Mouse (Mus musculus): ENCODE measurements around the gene Psmb11.
A peak's percentile ranks its signal among the peaks of the same experiment; 100 is the strongest.
"Not testable (repeated sequence)": the region's sequence is repeated elsewhere in the genome, so short reads cannot be mapped to it uniquely, and the experiment has no call there.

The Psmb11 gene

DNA sequence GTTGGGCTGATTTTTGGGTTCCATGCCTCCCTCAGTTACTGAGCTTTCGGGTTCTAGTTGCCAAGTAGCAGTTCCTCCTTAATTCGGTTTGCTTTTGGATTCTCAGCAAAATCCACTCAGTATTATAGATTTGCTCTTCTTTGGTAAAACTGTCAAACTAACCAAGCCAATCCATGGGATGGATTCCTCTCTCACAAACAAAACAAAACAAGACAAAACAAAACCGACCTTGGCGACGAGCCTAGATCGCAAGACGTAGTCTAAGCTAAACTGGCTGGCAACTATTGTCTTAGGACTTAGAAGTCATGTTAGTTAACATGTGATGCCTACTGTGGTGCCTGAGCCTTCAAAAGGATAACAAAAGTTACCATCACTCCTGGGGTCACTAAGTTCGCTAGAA is 17.5 kb upstream of the Psmb11 start:
- no peak for DNase-seq

GRCm38 (mm10) chr14:54605752-54606321 is 15.4 kb upstream of the Psmb11 start, which contains the start of gene 4931414P19Rik:
TSS of gene 4931414P19Rik (minus strand) at chr14:54605993.
- peak; percentile 83 to 88 for DNase-seq

- DNase-seq = no peak
Measured at GRCm38 (mm10) chr14:54607226-54607625, 14.0 kb upstream of the Psmb11 start.

DNA sequence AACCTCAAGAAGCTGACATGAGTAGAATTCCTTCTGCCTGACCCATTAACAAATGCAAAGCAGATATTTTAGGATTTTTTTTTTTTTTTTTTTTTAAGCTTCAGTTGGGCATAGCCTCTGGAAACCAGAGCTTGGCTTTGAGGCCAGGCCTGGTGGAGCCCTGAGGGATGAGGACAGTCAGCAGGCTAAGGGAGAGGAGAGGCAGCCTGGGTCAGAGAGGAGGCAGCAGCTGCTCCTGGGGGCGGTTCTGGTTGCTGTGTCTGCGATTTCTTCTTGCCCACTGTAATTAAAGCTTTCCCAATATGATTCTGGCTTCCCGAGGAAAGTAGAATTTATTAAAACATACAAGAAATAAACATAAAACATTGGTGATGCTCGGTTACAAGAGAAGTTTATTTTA is 12.0 kb upstream of the Psmb11 start:
- DNase-seq = no peak

DNA sequence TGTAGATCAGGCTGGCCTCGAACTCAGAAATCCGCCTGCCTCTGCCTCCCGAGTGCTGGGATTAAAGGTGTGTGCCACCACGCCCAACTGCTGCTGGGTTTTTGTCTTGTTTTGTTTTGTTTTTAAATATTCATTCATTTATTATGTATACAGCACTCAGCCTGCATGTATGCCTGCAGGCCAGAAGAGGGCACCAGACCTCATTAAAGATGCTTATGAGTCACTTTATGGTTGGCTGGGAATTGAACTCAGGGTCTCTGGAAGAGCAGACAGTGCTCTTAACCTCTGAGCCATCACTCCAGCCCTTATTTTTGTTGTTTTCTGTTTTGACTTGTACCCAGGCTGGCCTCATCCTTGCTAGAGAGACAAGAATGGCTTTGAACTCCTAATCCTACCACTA is 11.3 kb upstream of the Psmb11 start:
- DNase-seq = no peak

DNA sequence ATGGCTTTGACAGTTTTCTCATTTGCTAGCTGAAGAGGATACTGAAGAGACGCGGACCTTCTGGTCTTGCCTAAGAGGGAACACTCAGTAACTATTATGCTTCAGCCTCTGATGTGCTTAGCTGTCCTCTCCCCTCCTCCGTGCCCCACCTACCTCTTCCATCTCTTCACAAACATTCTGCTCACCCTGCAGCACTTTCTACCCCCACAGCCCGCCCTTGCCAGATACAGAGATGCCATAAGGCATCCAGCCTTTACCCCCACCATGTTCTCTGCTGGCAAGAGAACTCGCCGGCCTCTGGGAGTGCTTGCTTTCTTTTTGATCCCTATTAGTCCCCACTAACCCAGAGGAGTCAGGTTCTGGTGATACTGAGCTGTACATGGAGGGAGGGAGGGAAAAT is 10.6 kb upstream of the Psmb11 start:
- no peak for DNase-seq

GRCm38 (mm10) chr14:54614130-54614529 is 7.1 kb upstream of the Psmb11 start:
- DNase-seq = not testable (repeated sequence)

DNA sequence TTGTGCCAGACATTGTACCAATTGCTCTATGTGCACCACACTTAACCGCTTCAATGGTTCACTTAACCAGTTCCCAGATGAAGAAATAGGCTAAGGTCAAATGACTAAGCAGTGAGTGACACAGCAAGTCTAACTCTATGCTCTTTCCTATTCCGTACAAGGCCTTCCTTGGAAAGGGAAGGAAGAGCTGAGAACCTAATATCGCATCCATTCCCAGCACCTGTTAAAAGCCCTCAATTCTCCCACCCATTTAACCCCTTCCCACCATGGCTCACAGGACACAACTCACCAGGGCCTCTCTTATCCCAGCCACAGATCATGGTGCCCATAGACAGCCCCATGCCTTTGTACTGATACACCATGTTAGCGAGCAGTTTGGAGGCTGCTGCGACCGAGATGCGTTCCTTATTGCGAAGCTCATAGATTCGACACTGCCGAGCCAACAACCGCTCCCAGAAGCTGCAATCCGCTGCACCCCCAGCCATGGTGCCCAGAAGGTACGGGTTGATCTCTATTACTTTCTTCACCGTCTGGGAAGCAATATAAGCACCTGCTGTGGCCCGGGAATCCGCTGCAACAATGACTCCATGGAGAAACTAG is 4.9 kb upstream of the Psmb11 start:
- DNase-seq = no peak

- DNase-seq = no peak
Measured at GRCm38 (mm10) chr14:54617152-54617896, 3.9 kb upstream of the Psmb11 start.

DNA sequence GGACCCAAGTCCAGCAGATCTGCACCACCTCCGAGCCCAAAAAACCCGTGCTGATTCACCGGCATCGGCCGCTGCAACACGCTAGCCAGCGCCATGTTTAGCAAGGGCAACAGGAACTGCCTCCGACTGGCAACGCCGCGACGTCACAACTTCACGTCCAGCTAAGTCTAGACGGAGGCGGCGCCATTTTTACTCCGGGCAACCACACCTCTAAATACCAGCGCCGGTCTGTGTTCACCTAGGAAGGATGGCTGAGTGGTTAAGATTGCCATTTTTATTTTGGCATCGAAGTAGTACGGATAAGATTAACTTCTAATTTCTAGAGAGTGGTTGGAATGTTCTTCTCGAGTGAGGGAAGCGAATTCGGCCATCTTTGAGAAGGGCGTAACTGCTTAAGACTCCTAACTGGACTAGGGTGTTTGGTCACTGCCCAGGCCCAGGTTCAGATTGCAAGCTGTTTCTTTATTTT is 3.3 kb upstream of the Psmb11 start, which contains the start of gene Psmb5:
Gene Psmb5, minus strand, starts transcription at position 126 of the 469 bp plus-strand sequence.
- DNase-seq = peak; percentile 89 to 90

GRCm38 (mm10) chr14:54623334-54623733 is 2.1 kb downstream of the Psmb11 start:
- DNase-seq = no peak

DNA sequence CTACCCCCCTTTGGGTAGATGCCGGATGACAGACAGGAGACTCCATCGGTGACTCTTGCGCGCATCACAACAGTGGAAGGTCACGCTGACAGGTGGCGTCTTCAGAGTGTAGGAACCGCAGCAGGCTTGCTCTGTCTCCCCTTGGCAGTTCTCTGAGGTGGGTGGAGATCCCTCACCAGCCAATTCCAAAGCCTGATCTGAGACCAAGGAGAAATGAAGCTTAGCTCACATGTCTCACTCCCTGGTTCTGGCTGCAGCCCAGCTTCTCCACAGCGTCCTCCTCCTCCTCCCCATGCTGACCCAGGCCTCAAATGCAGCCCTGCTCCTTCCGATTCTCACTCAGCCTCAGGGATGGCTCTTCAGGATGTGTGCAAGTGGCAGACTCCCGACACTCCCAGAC is 3.7 kb downstream of the Psmb11 start:
- no peak for DNase-seq

DNA sequence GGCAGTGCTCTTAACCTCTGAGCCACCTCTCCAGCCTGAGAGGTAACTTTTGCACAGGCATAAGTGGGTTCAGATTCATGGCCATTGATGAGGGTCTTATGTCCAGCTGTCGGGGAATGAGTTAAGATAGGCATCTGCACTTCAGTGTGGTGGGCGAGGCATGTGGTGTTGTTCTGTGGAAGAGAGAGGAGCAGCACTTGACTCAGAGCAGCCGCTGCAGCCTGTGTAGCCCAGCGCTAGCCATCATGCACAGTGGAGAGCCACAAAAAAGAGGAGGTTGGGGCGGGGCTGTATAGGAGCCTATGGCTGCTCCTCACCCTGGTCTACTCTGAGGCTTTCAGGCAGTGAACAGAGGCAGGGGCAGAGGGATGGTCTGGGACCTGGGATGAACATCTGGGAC is 6.9 kb downstream of the Psmb11 start:
- no peak for DNase-seq

DNA sequence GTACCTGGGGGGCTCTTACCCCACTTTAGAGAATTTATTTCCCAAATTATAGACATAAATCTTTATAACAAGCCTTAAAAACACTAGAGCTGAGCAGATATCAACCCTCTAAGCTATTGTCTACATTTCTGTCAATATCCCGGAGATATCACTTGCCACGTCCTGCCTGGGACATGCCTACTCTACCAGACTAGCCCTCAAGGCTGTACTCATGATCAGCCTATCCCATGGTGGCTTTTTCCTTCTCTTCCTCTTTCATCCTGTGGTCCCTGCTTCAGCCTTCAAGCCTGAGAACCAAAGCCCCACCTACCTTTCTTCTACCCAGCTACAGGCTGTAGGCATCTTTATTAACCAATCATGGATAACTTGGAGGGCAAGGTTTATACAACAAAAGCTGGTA is 8.6 kb downstream of the Psmb11 start:
- DNase-seq = no peak

DNA sequence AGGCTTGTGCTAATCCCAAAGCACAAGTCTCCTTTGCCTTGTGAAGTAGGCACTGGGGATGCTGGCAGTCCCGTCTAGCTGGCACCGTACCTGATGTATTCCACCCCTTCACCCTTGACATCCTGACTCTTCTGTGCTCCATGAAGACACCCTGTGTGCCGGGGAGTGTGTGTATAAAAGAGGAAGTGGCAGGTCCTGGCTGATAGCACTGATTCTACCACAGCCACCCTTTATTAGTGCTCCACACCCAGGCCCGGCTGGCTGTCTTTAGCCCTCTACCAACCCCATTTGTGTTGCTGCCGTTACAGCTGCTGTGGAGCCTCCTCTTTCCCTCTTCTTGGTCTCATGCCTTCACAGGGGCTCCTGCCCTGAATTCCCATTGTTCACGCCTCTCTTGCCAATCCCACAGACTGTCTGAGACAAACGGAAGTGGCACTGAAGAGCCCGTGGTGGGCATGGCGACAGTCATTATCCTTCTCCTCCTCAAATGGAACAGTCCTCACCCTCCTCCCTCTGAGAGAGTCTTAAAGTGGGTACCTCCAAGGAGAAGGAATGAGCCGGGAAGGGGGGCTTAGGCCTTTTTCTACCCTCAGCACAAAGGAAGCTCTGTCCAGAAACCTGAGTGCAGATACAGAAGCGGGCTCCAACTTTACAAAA is 9.5 kb downstream of the Psmb11 start:
- DNase-seq = no peak

DNA sequence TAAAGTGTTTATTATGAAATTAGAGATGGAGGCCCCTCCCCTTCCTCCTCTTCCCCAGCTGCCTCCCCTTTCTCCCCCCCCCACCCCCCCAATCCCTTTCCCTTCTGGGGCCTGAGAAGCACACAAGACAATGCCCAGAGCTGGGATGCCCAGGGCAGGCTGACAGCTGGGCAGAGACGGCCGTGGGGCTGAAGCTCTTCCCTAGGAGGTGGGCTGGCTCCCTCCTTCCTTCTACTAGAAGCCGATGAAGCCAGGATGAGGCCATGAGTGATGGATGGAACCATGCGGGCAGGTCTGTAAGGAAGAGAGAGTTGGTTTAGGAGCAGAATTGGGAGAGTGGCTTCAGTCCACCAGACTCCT is 10.0 kb downstream of the Psmb11 start:
- DNase-seq = no peak

DNA sequence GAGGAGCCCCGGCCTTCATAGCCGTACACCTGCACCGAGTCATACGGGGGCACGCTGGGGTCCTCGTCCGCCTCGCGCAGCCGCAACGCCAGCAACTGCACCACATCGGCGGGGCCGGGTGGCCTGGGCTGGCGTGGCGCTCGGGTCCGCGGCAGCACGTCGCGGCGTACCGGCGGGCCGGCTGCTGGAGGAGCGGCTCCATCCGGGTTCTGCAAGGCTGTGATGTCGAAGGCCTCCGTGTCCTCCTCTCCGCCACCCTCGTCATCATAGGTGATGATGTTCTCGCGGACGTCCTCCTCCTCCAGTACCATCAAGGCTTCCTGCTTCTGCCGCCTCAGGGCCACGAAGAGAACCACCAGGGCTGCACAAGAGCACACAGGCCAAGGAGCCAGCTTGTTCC is 11.0 kb downstream of the Psmb11 start:
- DNase-seq = no peak

GRCm38 (mm10) chr14:54634182-54634581 is 12.9 kb downstream of the Psmb11 start:
- DNase-seq = no peak

- DNase-seq = peak; percentile 55 to 68
Measured at GRCm38 (mm10) chr14:54636954-54637353, 15.7 kb downstream of the Psmb11 start.

DNA sequence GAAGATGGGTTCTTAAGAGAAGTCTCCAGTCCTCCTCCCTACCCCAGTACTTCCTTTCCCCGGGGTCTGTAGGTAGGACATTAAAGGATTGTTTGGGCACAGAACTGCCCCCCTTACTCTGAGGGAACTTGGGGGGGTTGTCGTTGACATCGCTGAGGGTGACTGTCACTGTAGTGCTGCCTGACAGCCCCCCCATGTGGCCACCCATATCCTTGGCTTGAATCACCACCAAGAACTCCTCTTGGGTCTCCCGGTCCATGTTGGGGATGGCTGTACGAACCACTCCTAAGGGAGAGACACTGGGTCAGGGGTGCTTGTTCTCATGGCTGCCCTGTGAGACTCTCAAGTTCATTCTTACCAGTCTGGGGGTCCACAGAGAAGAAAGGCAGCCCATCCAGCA is 17.0 kb downstream of the Psmb11 start:
- DNase-seq = no peak

GRCm38 (mm10) chr14:54640121-54640520 is 18.9 kb downstream of the Psmb11 start:
- DNase-seq = no peak

- no peak for DNase-seq
Measured at GRCm38 (mm10) chr14:54640946-54641304, 19.7 kb downstream of the Psmb11 start, which contains the start of gene Gm17606. TSS of gene Gm17606 (plus strand) at chr14:54640952.

- peak; percentile 88 for DNase-seq
Measured at GRCm38 (mm10) chr14:54641305-54641969, 20.2 kb downstream of the Psmb11 start, which contains the start of gene Cdh24. TSS of gene Cdh24 (minus strand) at chr14:54641364.
